Mouse (Mus musculus) kidney, embryonic 16.5 days (tissue): ENCODE data around the gene Tet2. TPM values are rescaled to one million over a fixed set of nuclear protein-coding genes. Genes with fewer than 3 reads are reported as not detected.
"Not testable (repeated sequence)": the region's sequence is repeated elsewhere in the genome, so short reads cannot be mapped to it uniquely, and the experiment has no call there.

ENCODE experiments used
- ATAC-seq: fragments of 200-750 bp; cut with Nextera tagmentation; 2 replicates; pipeline ENCODE4 v1.8.0; 2017; ENCODE audit warnings: moderate TSS enrichment; ENCODE audit not compliant: low FRiP score, low TSS enrichment
- H3K27ac ChIP-seq: fragments of 300-500 bp; sonication (generic); 2 replicates; pipeline ENCODE4 v1.5.1; 2014; ENCODE audit warnings: low read length
- H3K27me3 ChIP-seq: fragments of 300-500 bp; sonication (generic); 2 replicates; pipeline ENCODE4 v1.6.1; 2014; ENCODE audit warnings: low read length, control low read depth, mixed read lengths; ENCODE audit not compliant: insufficient read depth
- H3K36me3 ChIP-seq: fragments of 300-500 bp; sonication (generic); 2 replicates; pipeline ENCODE4 v1.6.1; 2014; ENCODE audit warnings: low read length, control low read depth, mixed read lengths; ENCODE audit not compliant: insufficient read depth
- H3K4me1 ChIP-seq: fragments of 300-500 bp; sonication (generic); 2 replicates; pipeline ENCODE4 v1.6.1; 2014; ENCODE audit warnings: low read length, control low read depth, mixed read lengths; ENCODE audit not compliant: insufficient read depth
- H3K4me2 ChIP-seq: fragments of 300-500 bp; sonication (generic); replicated peaks from 2 replicates; pipeline ENCODE4 v1.6.1; 2014; ENCODE audit warnings: low read depth, low read length
- H3K4me3 ChIP-seq: fragments of 300-500 bp; sonication (generic); 2 replicates; pipeline ENCODE4 v1.5.1; 2014; ENCODE audit warnings: mild to moderate bottlenecking, low read length
- H3K9ac ChIP-seq: fragments of 300-500 bp; sonication (generic); replicated peaks from 2 replicates; pipeline ENCODE4 v1.6.1; 2014; ENCODE audit warnings: low read length
- H3K9me3 ChIP-seq: fragments of 300-500 bp; sonication (generic); 2 replicates; pipeline ENCODE4 v1.6.1; 2016; ENCODE audit warnings: low read length, control low read depth
- WGBS: fragments of 180-500 bp; shearing (Covaris S2); extraction: QIAGEN DNeasy Blood & Tissue Kit; methylation state at CpG from one replicate; pipeline ENCODE4 v1.1.7; 2014; 5-methylcytosine and 5-hydroxymethylcytosine counted together
- polyA plus RNA-seq: library from polyadenylated mRNA; unstranded; fragments of >200 nt; fragmentation: Nextera tagmentation; extraction: Ambion mirVana; gene quantifications from 2 replicates; pipeline ENCODE4 v1.2.1, GENCODE M21; 2015

Tet2 gene
- 17.0 and 19.6 TPM in 2 replicates for polyA plus RNA-seq

- Histone ChIP-seq H3K9me3 (no peaks in the 10 kb centered on the region), H3K27me3 (no peaks in the 10 kb centered on the region), H3K27ac (peak within 1 kb of the TSS; percentile 95), H3K9ac (peak within 1 kb of the TSS; percentile 88), H3K4me1 (peaks cover 15% of the 10 kb centered on the region), H3K36me3 (no peaks in the 10 kb centered on the region), H3K4me3 (peak within 1 kb of the TSS; percentile 82), H3K4me2 (peak within 1 kb of the TSS; percentile 61)
- ATAC-seq = peak; percentile 85
- WGBS = under 1% methylated on average over 64 of the region's 73 CpGs
Measured at GRCm38 (mm10) chr3:133544551-133545303, at the start of gene Tet2. Tet2 (minus strand) TSS chr3:133545139.

- H3K9me3 ChIP-seq, H3K4me2 ChIP-seq, H3K9ac ChIP-seq, H3K27ac ChIP-seq, ATAC-seq, H3K4me3 ChIP-seq, H3K36me3 ChIP-seq, H3K4me1 ChIP-seq, H3K27me3 ChIP-seq: not testable (repeated sequence)
- 88% methylated on average over 2 of the region's 2 CpGs for WGBS
Measured at GRCm38 (mm10) chr3:133592995-133593394, 48.1 kb upstream of the Tet2 start.

- H3K4me3 ChIP-seq = no peak overlapping the region
- H3K9ac ChIP-seq = no peak overlapping the region
- no peaks in the 10 kb centered on the region for H3K9me3 ChIP-seq
- no peaks in the 10 kb centered on the region for H3K36me3 ChIP-seq
- no peak overlapping the region for H3K4me2 ChIP-seq
- no peak overlapping the region for H3K27ac ChIP-seq
- no peaks in the 10 kb centered on the region for H3K4me1 ChIP-seq
- WGBS = 83% methylated on average over 7 of the region's 7 CpGs
- no peaks in the 10 kb centered on the region for H3K27me3 ChIP-seq
- no peak for ATAC-seq
Measured at GRCm38 (mm10) chr3:133590506-133591152, 45.7 kb upstream of the Tet2 start.

DNA sequence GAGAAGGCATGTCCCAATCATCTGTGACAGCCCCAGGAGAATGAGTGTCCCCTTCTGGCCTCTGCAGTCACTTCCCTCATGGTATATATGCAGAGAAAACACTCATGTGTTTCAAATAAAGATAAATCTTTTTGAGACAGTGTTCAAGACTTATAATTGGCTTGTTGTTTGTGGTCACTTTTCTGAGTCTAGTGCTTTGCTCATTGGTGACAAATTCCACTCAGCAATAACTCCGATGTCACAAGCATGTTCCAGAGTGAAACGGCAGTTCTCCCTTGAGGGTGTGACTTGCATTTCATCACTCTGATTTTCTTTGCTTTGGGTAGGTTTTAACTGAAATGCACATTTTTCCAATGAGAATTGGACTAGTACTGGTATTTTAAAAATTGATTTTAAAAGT lies 40.1 kb upstream of the Tet2 start:
- 71% methylated on average over 2 of the region's 2 CpGs for WGBS
- Histone ChIP-seq H3K4me2 (no peak overlapping the region), H3K9me3 (no peaks in the 10 kb centered on the region), H3K4me1 (no peaks in the 10 kb centered on the region), H3K36me3 (no peaks in the 10 kb centered on the region), H3K27me3 (no peaks in the 10 kb centered on the region), H3K9ac (no peak overlapping the region), H3K4me3 (no peak overlapping the region), H3K27ac (no peak overlapping the region)
- ATAC-seq = no peak

GRCm38 (mm10) chr3:133583411-133584025 lies 38.6 kb upstream of the Tet2 start:
- no peaks in the 10 kb centered on the region for H3K27me3 ChIP-seq
- H3K9ac ChIP-seq = no peak overlapping the region
- H3K36me3 ChIP-seq = no peaks in the 10 kb centered on the region
- no peaks in the 10 kb centered on the region for H3K4me1 ChIP-seq
- 85% methylated on average over 9 of the region's 9 CpGs for WGBS
- no peak overlapping the region for H3K4me2 ChIP-seq
- ATAC-seq = no peak
- no peak overlapping the region for H3K4me3 ChIP-seq
- no peaks in the 10 kb centered on the region for H3K9me3 ChIP-seq
- H3K27ac ChIP-seq = no peak overlapping the region

DNA sequence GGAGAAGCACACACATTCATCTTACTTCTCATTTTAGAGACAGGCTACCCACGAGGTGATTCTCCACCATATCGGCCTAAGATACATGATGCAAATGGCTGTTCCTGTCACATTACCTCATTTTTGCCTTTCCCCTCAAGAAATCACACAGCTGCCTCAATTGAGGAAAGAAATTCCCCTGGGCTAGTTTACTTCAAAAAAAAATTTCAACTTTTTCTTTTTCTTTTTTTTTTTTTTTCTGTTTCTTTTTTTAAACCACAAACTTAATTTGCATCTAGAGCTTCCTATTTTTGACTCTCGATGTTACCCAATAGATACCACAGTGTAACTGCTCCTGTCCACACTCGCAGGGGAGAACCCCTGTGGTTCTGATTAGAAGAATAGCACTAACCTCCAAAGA lies 38.0 kb upstream of the Tet2 start:
- WGBS = 87% methylated on average over 4 of the region's 4 CpGs
- Histone ChIP-seq H3K4me1 (no peaks in the 10 kb centered on the region), H3K27me3 (no peaks in the 10 kb centered on the region), H3K9me3 (no peaks in the 10 kb centered on the region), H3K9ac (no peak overlapping the region), H3K36me3 (no peaks in the 10 kb centered on the region), H3K4me2 (no peak overlapping the region), H3K4me3 (no peak overlapping the region), H3K27ac (no peak overlapping the region)
- no peak for ATAC-seq

DNA sequence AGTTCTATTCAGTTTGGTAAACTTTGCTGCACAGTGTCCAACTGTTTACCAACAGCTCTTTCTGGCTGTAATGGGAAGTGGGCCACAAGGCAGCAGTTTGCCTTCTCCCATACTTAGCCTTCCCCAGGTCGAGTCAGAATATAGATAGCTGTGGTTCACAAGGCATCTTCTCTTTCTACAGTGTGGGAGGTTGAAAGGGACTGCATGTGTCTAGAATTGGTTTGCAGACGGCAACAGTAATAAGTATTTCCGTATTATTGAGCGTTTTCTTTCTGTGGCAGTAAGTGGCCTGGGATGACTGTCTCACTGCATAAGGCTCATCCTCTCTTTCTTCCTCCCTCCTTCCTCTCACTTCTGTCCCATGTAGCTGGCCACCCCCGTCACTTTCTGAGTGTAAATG lies 37.2 kb upstream of the Tet2 start:
- no peaks in the 10 kb centered on the region for H3K4me1 ChIP-seq
- WGBS = 83% methylated on average over 5 of the region's 5 CpGs
- H3K27me3 ChIP-seq = no peaks in the 10 kb centered on the region
- H3K9ac ChIP-seq = no peak overlapping the region
- no peaks in the 10 kb centered on the region for H3K36me3 ChIP-seq
- H3K4me2 ChIP-seq = no peak overlapping the region
- H3K27ac ChIP-seq = no peak overlapping the region
- no peaks in the 10 kb centered on the region for H3K9me3 ChIP-seq
- no peak for ATAC-seq
- no peak overlapping the region for H3K4me3 ChIP-seq

DNA sequence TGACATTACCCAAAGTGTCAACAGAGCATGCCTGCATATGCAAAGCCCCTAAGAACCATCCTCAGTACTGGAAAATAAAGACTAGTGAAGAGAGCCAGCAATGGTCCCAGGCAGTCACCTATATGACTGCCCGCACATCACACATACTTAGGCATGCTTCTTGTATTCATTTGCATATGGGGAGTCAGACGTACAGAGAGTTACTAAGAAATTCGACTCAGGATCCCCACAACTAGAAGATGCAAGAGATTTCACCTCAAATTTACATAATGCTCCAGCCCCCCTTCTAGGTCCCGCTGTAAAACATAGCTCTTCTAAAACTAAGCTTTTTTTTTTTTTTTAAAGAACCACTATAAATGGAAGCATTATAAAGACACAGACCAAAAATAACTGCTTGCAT lies 36.6 kb upstream of the Tet2 start:
- H3K4me1 ChIP-seq = no peaks in the 10 kb centered on the region
- H3K4me3 ChIP-seq = no peak overlapping the region
- no peaks in the 10 kb centered on the region for H3K27me3 ChIP-seq
- H3K9ac ChIP-seq = no peak overlapping the region
- ATAC-seq = no peak
- no peak overlapping the region for H3K4me2 ChIP-seq
- no peaks in the 10 kb centered on the region for H3K36me3 ChIP-seq
- H3K9me3 ChIP-seq = no peaks in the 10 kb centered on the region
- 82% methylated on average over 4 of the region's 4 CpGs for WGBS
- H3K27ac ChIP-seq = no peak overlapping the region

- Histone ChIP-seq H3K9ac (no peak overlapping the region), H3K27me3 (no peaks in the 10 kb centered on the region), H3K9me3 (no peaks in the 10 kb centered on the region), H3K4me2 (no peak overlapping the region), H3K36me3 (no peaks in the 10 kb centered on the region), H3K4me3 (no peak overlapping the region), H3K4me1 (no peaks in the 10 kb centered on the region), H3K27ac (no peak overlapping the region)
- no peak for ATAC-seq
- 81% methylated on average over 9 of the region's 9 CpGs for WGBS
Measured at GRCm38 (mm10) chr3:133579671-133580070, 34.7 kb upstream of the Tet2 start.

- ATAC-seq = no peak
- Histone ChIP-seq H3K9me3 (no peaks in the 10 kb centered on the region), H3K9ac (no peak overlapping the region), H3K4me3 (no peak overlapping the region), H3K4me2 (no peak overlapping the region), H3K36me3 (no peaks in the 10 kb centered on the region), H3K4me1 (no peaks in the 10 kb centered on the region), H3K27ac (no peak overlapping the region), H3K27me3 (no peaks in the 10 kb centered on the region)
- WGBS = 28% methylated on average over 9 of the region's 9 CpGs
Measured at GRCm38 (mm10) chr3:133579140-133579539, 34.2 kb upstream of the Tet2 start.
